Mouse (Mus musculus) intestine, postnatal 0 days (tissue): Measurements from ENCODE around the gene Rnf123. TPM values are rescaled to one million over a fixed set of nuclear protein-coding genes. Genes with fewer than 3 reads are reported as not detected.

Experiments
- ATAC-seq: fragments of 200-750 bp; cut with Nextera tagmentation; 2 replicates; pipeline ENCODE4 v1.8.0; 2017; ENCODE audit warnings: mild to moderate bottlenecking, moderate TSS enrichment, moderate library complexity
- H3K27ac ChIP-seq: fragments of 300-500 bp; sonication (generic); 2 replicates; pipeline ENCODE4 v1.5.1; 2014; ENCODE audit warnings: mild to moderate bottlenecking, low read depth, low read length, moderate library complexity
- H3K27me3 ChIP-seq: fragments of 300-500 bp; sonication (generic); replicated peaks from 2 replicates; pipeline ENCODE4 v1.6.1; 2014; ENCODE audit warnings: low read length, mixed read lengths; ENCODE audit not compliant: control insufficient read depth, insufficient read depth
- H3K36me3 ChIP-seq: fragments of 300-500 bp; sonication (generic); 2 replicates; pipeline ENCODE4 v1.6.1; 2014; ENCODE audit warnings: mild to moderate bottlenecking, moderate library complexity; ENCODE audit not compliant: control insufficient read depth, insufficient read depth
- H3K4me1 ChIP-seq: fragments of 300-500 bp; sonication (generic); replicated peaks from 2 replicates; pipeline ENCODE4 v1.6.1; 2014; ENCODE audit warnings: antibody characterized with exemption, low read length, mixed read lengths; ENCODE audit not compliant: control insufficient read depth, insufficient read depth
- H3K4me2 ChIP-seq: fragments of 300-500 bp; sonication (generic); replicated peaks from 2 replicates; pipeline ENCODE4 v1.6.1; 2014; ENCODE audit warnings: low read depth, mild to moderate bottlenecking, moderate library complexity
- H3K4me3 ChIP-seq: fragments of 300-500 bp; sonication (generic); 2 replicates; pipeline ENCODE4 v1.5.1; 2014; ENCODE audit warnings: low read depth, low read length
- H3K9ac ChIP-seq: fragments of 300-500 bp; sonication (generic); 2 replicates; pipeline ENCODE4 v1.6.1; 2014; ENCODE audit warnings: mild to moderate bottlenecking, low read depth, low read length
- H3K9me3 ChIP-seq: fragments of 300-500 bp; sonication (generic); 2 replicates; pipeline ENCODE4 v1.6.1; 2016; ENCODE audit warnings: mixed run types; ENCODE audit not compliant: control insufficient read depth
- CTCF ChIP-seq: sonication (generic); IDR thresholded peaks from 2 replicates; pipeline ENCODE4 v1.5.1; 2016; ENCODE audit warnings: low read depth, mild to moderate bottlenecking, control low read depth, antibody characterized with exemption, moderate library complexity
- WGBS: fragments of 180-500 bp; shearing (Covaris S2); extraction: QIAGEN DNeasy Blood & Tissue Kit; methylation state at CpG from one replicate; pipeline ENCODE4 v1.1.7; 2014; 5-methylcytosine and 5-hydroxymethylcytosine counted together
- polyA plus RNA-seq: library from polyadenylated mRNA; unstranded; fragments of >200 nt; fragmentation: Nextera tagmentation; extraction: Ambion mirVana; gene quantifications from 2 replicates; pipeline ENCODE4 v1.2.1, GENCODE M21; 2015

Gene Rnf123
- polyA plus RNA-seq, 1 experiment from 2014 or later = 18.2 TPM

GRCm38 (mm10) chr9:108035331-108036156 is 47.6 kb downstream of the Rnf123 start:
- Histone ChIP-seq H3K4me3 (no peak overlapping the region), H3K27me3 (no peaks in the 10 kb centered on the region), H3K27ac (peak overlapping the region; percentile 73), H3K36me3 (peaks cover 52% of the 10 kb centered on the region), H3K4me1 (no peaks in the 10 kb centered on the region), H3K4me2 (no peak overlapping the region), H3K9ac (no peak overlapping the region), H3K9me3 (no peaks in the 10 kb centered on the region)
- ATAC-seq = peak; percentile 88
- peak; percentile 61 for TF ChIP-seq CTCF
- WGBS = 83% methylated on average over 2 of the region's 2 CpGs

- H3K4me1 ChIP-seq = no peaks in the 10 kb centered on the region
- peaks cover 52% of the 10 kb centered on the region for H3K36me3 ChIP-seq
- no peak for TF ChIP-seq CTCF
- H3K27ac ChIP-seq = no peak overlapping the region
- H3K4me3 ChIP-seq = no peak overlapping the region
- no peaks in the 10 kb centered on the region for H3K27me3 ChIP-seq
- H3K9ac ChIP-seq = no peak overlapping the region
- H3K9me3 ChIP-seq = no peaks in the 10 kb centered on the region
- WGBS = 94% methylated on average over 5 of the region's 5 CpGs
- ATAC-seq = no peak
- H3K4me2 ChIP-seq = no peak overlapping the region
These were observed 51.0 kb downstream of the Rnf123 start for GRCm38 (mm10) chr9:108032126-108032525.

DNA sequence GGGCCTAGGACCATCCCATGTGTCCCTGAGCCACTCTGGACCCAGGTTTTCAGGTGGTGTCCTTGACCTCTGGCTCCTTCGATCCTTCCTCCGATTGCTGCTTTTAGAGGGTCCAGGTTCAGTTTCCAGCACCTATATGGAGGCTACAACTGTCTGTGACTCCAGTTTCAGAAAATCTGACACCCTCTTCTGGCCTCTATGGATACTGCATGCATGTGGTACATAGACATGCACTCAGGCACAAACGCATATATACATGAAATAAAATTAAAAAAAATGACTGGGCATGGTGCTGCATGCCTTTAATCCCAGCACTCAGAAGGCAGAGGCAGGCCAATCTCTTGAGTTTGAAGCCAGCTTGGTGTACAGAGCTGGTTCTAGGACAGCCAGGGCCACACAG is 55.3 kb downstream of the Rnf123 start:
- Histone ChIP-seq H3K4me3 (no peak overlapping the region), H3K36me3 (peaks cover 50% of the 10 kb centered on the region), H3K9ac (no peak overlapping the region), H3K4me2 (no peak overlapping the region), H3K27me3 (no peaks in the 10 kb centered on the region), H3K9me3 (no peaks in the 10 kb centered on the region), H3K4me1 (no peaks in the 10 kb centered on the region), H3K27ac (no peak overlapping the region)
- 0 out of 2 replicates have a peak, but pooled peaks have one; percentile 7 for TF ChIP-seq CTCF
- 96% methylated on average over 3 of the region's 3 CpGs for WGBS
- ATAC-seq = no peak

DNA sequence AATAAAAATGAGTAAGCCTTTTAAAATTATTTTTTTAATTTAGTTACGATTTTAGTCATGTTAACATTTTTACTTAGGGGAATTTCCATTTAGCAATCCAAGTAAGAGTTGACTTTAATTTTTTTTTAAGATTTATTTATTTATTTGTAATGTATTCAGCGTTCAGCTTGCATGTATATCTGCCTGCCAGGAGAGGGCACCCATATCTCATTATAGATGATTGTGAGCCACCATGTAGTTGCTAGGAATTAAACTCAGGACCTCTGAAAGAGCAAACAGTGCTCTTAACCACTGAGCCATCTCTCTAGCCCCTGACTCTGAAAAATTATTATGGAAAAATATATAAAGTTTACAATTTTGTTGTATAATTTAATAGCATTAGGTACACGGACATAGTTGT is 56.6 kb downstream of the Rnf123 start:
- Histone ChIP-seq H3K4me3 (no peak overlapping the region), H3K27me3 (no peaks in the 10 kb centered on the region), H3K4me1 (no peaks in the 10 kb centered on the region), H3K9me3 (no peaks in the 10 kb centered on the region), H3K9ac (no peak overlapping the region), H3K36me3 (peaks cover 39% of the 10 kb centered on the region), H3K27ac (no peak overlapping the region), H3K4me2 (no peak overlapping the region)
- 89% methylated on average over 3 of the region's 3 CpGs for whole genome bisulfite sequencing
- peak; percentile 47 for TF ChIP-seq CTCF
- no peak for ATAC-seq

DNA sequence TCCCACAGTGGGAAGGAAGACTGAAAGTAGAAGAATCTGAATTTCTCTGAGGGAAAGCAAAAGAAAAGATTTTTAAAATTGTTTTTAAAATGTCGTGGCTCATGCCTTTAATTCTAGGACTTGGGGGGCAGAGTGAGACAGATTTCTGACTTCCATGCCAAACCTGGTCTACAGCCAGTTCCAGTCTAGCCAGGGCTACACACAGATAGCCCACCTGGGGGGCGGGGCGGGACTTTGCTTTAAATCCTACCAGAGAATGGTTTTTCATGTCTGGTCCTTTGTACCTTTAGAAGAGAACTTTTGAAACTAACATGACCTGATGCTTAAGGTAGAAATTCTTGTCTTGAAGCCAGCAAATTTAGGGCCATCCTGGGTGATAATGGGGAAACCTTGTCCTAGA is 59.9 kb downstream of the Rnf123 start:
- H3K4me1 ChIP-seq = no peaks in the 10 kb centered on the region
- no peak for TF ChIP-seq CTCF
- H3K9me3 ChIP-seq = no peaks in the 10 kb centered on the region
- no peak for ATAC-seq
- peaks cover 27% of the 10 kb centered on the region for H3K36me3 ChIP-seq
- no peak overlapping the region for H3K4me3 ChIP-seq
- H3K27ac ChIP-seq = no peak overlapping the region
- no peak overlapping the region for H3K9ac ChIP-seq
- WGBS = 79% methylated on average over 3 of the region's 3 CpGs
- no peaks in the 10 kb centered on the region for H3K27me3 ChIP-seq
- H3K4me2 ChIP-seq = no peak overlapping the region

- ATAC-seq = no peak
- 90% methylated on average over 1 of the region's 1 CpGs for WGBS
- Histone ChIP-seq H3K36me3 (peaks cover 19% of the 10 kb centered on the region), H3K27ac (no peak overlapping the region), H3K4me2 (no peak overlapping the region), H3K27me3 (no peaks in the 10 kb centered on the region), H3K9ac (no peak overlapping the region), H3K9me3 (no peaks in the 10 kb centered on the region), H3K4me3 (no peak overlapping the region), H3K4me1 (no peaks in the 10 kb centered on the region)
- TF ChIP-seq CTCF = no peak
These were observed 62.4 kb downstream of the Rnf123 start for GRCm38 (mm10) chr9:108020741-108021140.
